Mouse (Mus musculus) midbrain, embryonic 12.5 days (tissue): ENCODE results near the gene Gria1. TPM values are rescaled to one million over a fixed set of nuclear protein-coding genes. Genes with fewer than 3 reads are reported as not detected.

ENCODE experiments used
- ATAC-seq: fragments of 200-750 bp; cut with Nextera tagmentation; 2 replicates; pipeline ENCODE4 v1.8.0; 2017; ENCODE audit warnings: low read depth, moderate TSS enrichment, moderate library complexity; ENCODE audit not compliant: low FRiP score
- H3K27ac ChIP-seq: fragments of 300-500 bp; sonication (generic); replicated peaks from 2 replicates; pipeline ENCODE4 v1.5.1; 2016; ENCODE audit warnings: mild to moderate bottlenecking
- H3K27me3 ChIP-seq: fragments of 300-500 bp; sonication (generic); 2 replicates; pipeline ENCODE4 v1.6.1; 2016; ENCODE audit warnings: mild to moderate bottlenecking
- H3K36me3 ChIP-seq: fragments of 300-500 bp; sonication (generic); 2 replicates; pipeline ENCODE4 v1.6.1; 2016
- H3K4me1 ChIP-seq: fragments of 300-500 bp; sonication (generic); 2 replicates; pipeline ENCODE4 v1.6.1; 2016
- H3K4me2 ChIP-seq: fragments of 300-500 bp; sonication (generic); replicated peaks from 2 replicates; pipeline ENCODE4 v1.6.1; 2016; ENCODE audit warnings: mild to moderate bottlenecking, moderate library complexity
- H3K4me3 ChIP-seq: fragments of 300-500 bp; sonication (generic); 2 replicates; pipeline ENCODE4 v1.5.1; 2016; ENCODE audit warnings: mild to moderate bottlenecking
- H3K9ac ChIP-seq: fragments of 300-500 bp; sonication (generic); replicated peaks from 2 replicates; pipeline ENCODE4 v1.6.1; 2016; ENCODE audit warnings: mild to moderate bottlenecking, moderate library complexity
- H3K9me3 ChIP-seq: fragments of 300-500 bp; sonication (generic); 2 replicates; pipeline ENCODE4 v1.6.1; 2016; ENCODE audit warnings: mild to moderate bottlenecking
- WGBS: fragments of 180-500 bp; shearing (Covaris S2); methylation state at CpG from one replicate; pipeline ENCODE4 v1.1.7; 2016; 5-methylcytosine and 5-hydroxymethylcytosine counted together
- polyA plus RNA-seq: library from polyadenylated mRNA; unstranded; fragments of >200 nt; fragmentation: Nextera tagmentation; extraction: Ambion mirVana; gene quantifications from 2 replicates; pipeline ENCODE4 v1.2.1, GENCODE M21; 2016

The Gria1 gene
- polyA plus RNA-seq, 1 experiment from 2014 or later = 8.3 TPM

DNA sequence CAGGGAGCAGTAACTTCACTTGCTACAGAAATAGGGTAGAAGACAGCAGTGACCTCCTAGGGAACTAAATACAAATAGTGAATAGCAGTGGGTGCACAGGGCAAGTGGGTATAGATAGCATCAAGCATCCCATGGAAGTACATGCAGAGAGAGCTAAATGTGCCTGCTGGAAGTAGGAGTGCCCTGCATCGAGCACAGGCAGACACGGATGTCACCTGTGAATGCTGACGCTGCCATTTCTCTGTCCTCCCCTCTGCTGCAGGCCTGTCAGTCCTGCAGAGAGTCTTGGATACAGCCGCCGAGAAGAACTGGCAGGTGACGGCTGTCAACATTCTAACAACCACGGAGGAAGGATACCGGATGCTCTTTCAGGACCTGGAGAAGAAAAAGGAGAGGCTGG is 178.2 kb downstream of the Gria1 start:
- H3K4me3 ChIP-seq = no peak overlapping the region
- no peak for ATAC-seq
- no peaks in the 10 kb centered on the region for H3K9me3 ChIP-seq
- no peak overlapping the region for H3K9ac ChIP-seq
- H3K27me3 ChIP-seq = no peaks in the 10 kb centered on the region
- no peak overlapping the region for H3K27ac ChIP-seq
- no peaks in the 10 kb centered on the region for H3K4me1 ChIP-seq
- no peak overlapping the region for H3K4me2 ChIP-seq
- no peaks in the 10 kb centered on the region for H3K36me3 ChIP-seq
- WGBS = 91% methylated on average over 8 of the region's 8 CpGs

DNA sequence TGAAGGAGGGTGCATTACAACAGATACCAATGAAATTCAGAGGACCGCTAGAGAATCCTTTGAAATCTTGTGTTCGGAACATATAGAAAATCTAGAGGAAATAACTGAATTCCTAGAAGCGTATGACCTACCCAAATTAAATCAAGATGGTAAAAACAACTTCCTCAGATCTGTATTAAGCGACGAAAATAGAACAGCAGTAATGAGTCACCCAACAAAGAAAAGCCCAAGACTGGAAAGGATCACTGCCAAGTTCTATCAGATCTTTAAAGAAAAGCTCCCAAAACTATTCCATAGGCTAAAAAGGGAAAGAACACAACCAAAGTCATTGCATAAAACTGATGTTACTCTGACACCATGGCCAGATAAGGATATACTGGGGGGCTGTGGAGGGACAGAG is 183.6 kb downstream of the Gria1 start:
- ATAC-seq = no peak

DNA sequence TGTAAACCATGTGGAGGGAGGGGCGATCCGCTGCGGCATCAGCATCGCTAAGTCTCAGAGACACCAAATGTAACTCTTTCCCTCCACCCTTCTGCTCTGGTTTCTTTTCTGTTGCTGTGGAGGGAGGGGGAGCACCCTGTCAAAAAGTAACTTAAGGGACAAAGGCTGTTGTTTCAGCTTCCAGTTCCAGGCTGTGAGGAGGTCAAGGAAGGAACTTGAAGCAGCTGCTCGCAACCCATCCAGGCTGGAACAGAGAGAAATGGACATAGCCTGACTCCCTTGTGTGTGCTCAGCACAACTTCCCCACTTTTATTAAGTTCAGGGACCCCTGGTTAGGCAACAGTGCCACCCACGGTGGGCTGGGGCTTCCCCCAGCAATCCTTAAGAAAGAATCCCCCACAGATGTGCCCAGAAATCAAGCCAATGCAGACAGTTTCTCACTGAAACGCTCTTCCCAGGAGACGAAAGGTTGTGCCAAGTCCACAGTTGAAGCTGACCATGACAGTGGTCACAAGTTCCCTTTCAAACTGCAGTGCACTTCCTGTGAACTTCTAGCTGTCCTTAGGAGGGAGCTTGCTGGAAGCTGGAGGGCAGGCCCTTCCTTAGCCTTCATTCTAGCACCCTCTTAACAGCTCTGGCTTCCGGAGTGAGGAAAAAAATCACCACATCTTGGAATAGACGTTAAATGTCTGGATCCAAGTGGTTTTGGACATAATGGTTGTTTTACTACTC is 190.2 kb downstream of the Gria1 start:
- no peak overlapping the region for H3K9ac ChIP-seq
- 78% methylated on average over 10 of the region's 10 CpGs for WGBS
- H3K4me2 ChIP-seq = no peak overlapping the region
- H3K27ac ChIP-seq = no peak overlapping the region
- no peaks in the 10 kb centered on the region for H3K36me3 ChIP-seq
- no peak for ATAC-seq
- no peaks in the 10 kb centered on the region for H3K9me3 ChIP-seq
- H3K4me1 ChIP-seq = peaks cover 4% of the 10 kb centered on the region; the same call in 1 of the 2 replicates
- no peaks in the 10 kb centered on the region for H3K27me3 ChIP-seq
- no peak overlapping the region for H3K4me3 ChIP-seq

More for the DNA sequence above, 183.6 kb downstream of the Gria1 start:
- no peak overlapping the region for H3K27ac ChIP-seq
- no peaks in the 10 kb centered on the region for H3K4me1 ChIP-seq
- no peak overlapping the region for H3K9ac ChIP-seq
- H3K9me3 ChIP-seq = no peaks in the 10 kb centered on the region
- 88% methylated on average over 5 of the region's 5 CpGs for WGBS
- H3K36me3 ChIP-seq = no peaks in the 10 kb centered on the region
- no peaks in the 10 kb centered on the region for H3K27me3 ChIP-seq
- no peak overlapping the region for H3K4me2 ChIP-seq
- H3K4me3 ChIP-seq = no peak overlapping the region

DNA sequence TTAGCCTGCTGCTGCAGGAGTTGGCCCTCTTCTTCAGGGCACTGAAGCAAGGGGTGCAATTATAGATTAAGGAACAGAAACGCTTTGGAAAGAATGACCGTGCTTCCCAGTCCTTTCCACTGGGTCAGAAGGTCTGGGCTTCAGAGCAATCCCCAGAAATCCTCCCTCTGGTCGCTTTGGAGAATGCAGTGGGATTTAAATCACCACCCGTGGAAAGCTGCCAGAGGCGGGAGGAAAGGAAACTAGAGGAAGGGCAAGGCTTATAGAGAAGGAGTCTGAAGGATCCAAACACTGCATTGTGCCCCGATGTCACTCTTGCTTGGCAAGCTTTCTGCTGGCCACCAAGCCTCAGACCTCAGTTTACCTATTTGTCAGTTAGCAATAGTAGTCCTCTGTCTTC is 193.2 kb downstream of the Gria1 start:
- Histone ChIP-seq H3K27ac (no peak overlapping the region), H3K4me3 (no peak overlapping the region), H3K27me3 (no peaks in the 10 kb centered on the region), H3K4me2 (no peak overlapping the region), H3K36me3 (no peaks in the 10 kb centered on the region), H3K4me1 (peaks cover 4% of the 10 kb centered on the region; the same call in 1 of the 2 replicates), H3K9me3 (no peaks in the 10 kb centered on the region), H3K9ac (no peak overlapping the region)
- no peak for ATAC-seq
- WGBS = 46% methylated on average over 6 of the region's 6 CpGs

DNA sequence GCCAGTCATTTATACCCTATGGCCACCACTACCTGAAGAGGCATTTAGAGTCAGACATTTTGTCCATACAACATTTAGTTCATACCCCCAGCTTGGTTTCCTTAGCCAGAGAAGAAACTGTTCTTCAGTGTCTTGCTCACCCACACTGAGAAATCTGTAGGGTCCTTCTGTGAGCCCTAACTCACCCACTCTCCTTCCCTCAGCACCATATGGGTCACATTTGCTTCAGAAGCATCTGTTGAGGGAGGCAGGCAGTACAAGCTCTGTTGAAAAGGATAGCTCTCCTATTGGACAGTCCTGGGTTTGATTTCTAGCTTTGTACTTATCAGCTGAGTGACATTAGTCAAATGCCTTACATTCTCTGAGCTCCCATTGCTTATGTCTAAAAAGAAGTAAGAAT is 196.1 kb downstream of the Gria1 start:
- Histone ChIP-seq H3K9ac (no peak overlapping the region), H3K4me2 (no peak overlapping the region), H3K27me3 (no peaks in the 10 kb centered on the region), H3K9me3 (no peaks in the 10 kb centered on the region), H3K4me1 (0 out of 2 replicates have a peak, but pooled peaks cover 4% of the 10 kb centered on the region), H3K4me3 (no peak overlapping the region), H3K27ac (no peak overlapping the region), H3K36me3 (no peaks in the 10 kb centered on the region)
- no peak for ATAC-seq

DNA sequence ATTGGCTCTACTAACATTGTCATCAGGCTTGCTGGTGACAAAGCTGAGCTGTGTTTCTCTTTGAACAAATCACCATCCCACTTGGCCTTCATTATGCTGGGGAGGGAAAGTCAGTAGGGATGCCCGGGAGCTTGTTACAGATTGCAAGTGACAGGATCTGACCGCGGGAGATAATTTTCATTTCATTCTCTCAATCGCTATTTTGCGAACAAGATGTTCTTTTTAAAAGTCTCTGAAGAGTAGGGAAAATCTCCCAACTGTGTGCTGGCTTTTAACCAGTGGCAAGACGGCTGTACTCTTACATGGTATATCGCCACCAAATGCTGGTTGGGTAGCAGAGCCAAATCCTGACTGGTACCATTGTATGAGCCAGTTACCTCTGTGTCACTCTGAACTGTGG is 202.9 kb downstream of the Gria1 start:
- WGBS = 89% methylated on average over 7 of the region's 7 CpGs
- H3K27me3 ChIP-seq = no peaks in the 10 kb centered on the region
- ATAC-seq = no peak
- no peaks in the 10 kb centered on the region for H3K4me1 ChIP-seq
- no peaks in the 10 kb centered on the region for H3K36me3 ChIP-seq
- H3K9ac ChIP-seq = no peak overlapping the region
- no peak overlapping the region for H3K4me3 ChIP-seq
- H3K4me2 ChIP-seq = no peak overlapping the region
- no peak overlapping the region for H3K27ac ChIP-seq
- H3K9me3 ChIP-seq = no peaks in the 10 kb centered on the region

DNA sequence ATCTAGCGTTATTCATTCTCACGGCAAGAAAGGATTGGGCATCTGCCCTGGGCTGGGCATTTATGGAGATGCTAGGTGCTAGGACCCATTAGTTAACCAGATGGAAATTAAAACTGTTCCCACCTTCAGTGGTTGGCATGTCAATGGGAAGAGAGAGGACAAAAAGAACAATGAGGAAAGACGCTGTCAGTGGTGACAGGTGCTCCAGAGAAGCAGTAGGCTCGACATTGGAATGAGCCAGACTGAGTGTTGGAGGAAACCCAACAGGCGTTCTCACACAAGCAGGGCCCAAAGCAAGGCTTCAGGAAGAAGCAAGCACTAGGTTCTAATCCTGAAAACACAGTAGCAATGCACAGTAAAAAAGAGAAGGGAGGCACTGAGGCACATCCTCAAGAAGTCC is 203.4 kb downstream of the Gria1 start:
- Histone ChIP-seq H3K9ac (no peak overlapping the region), H3K27me3 (no peaks in the 10 kb centered on the region), H3K36me3 (no peaks in the 10 kb centered on the region), H3K4me2 (no peak overlapping the region), H3K4me3 (no peak overlapping the region), H3K4me1 (no peaks in the 10 kb centered on the region), H3K27ac (no peak overlapping the region), H3K9me3 (no peaks in the 10 kb centered on the region)
- no peak for ATAC-seq
- WGBS = 85% methylated on average over 5 of the region's 5 CpGs

DNA sequence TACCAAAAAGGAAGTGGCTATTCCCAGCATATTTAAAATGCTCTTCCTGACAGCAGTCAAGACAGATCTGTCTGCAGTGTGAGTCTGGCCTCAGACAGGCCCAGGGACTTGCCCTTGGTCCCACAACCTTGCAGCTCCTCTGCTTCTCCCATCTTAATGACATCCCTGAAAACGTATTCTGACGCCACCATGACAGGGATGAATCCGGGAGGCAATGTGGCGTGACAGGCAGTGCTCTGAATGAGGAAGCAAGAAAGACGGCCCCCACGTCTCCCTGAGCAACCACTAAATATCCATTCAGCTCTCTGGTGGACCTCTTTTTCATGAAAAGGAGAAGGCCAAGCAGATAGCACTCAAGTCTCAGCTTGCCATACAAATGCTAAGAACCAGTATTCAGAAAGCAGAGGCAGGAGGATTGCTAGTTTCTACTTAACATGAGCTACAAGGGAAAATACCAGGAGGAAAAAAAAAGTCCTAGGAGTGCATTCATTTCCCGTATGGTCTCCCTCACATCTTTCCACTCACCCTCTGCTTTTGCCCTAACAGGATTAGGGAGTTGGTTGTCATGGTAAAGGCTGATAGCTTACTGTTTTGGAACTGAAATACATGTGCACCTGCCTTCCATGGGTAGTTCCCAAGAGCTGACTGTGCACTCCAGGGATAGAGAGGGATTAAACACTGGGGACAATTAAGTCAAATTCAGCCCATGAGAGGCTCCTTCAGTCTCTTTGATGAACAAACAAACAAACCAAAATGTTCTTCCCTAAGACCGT is 211.8 kb downstream of the Gria1 start:
- Histone ChIP-seq H3K36me3 (no peaks in the 10 kb centered on the region), H3K4me2 (no peak overlapping the region), H3K9ac (no peak overlapping the region), H3K27ac (peak overlapping the region; percentile 63), H3K9me3 (no peaks in the 10 kb centered on the region), H3K27me3 (no peaks in the 10 kb centered on the region), H3K4me1 (no peaks in the 10 kb centered on the region; the same call in 1 of the 2 replicates), H3K4me3 (no peak overlapping the region)
- peak; percentile 84 for ATAC-seq
- WGBS = 21% methylated on average over 8 of the region's 8 CpGs

DNA sequence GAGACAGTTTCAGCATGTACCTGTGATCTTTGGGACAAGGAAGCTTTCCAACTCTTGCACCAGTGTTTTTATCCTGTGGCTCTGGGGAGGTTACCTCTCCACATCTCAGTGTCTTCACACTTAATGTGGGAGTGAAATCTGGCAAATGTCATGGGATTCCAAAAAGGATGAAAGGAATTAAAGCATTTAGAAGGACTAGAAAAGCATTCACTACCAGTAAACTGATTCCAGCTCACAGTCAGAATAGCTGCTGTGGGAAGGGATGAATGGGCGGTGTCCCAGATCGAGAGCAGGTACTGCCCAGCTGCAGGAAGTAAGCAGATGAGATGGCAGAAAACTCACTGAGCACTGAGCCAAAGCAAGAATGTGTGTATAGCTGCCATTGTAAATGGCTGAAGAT is 224.3 kb downstream of the Gria1 start:
- no peak overlapping the region for H3K4me2 ChIP-seq
- no peaks in the 10 kb centered on the region for H3K9me3 ChIP-seq
- no peak overlapping the region for H3K9ac ChIP-seq
- no peak for ATAC-seq
- H3K4me3 ChIP-seq = no peak overlapping the region
- WGBS = 87% methylated on average over 2 of the region's 2 CpGs
- no peaks in the 10 kb centered on the region for H3K4me1 ChIP-seq
- no peak overlapping the region for H3K27ac ChIP-seq
- no peaks in the 10 kb centered on the region for H3K36me3 ChIP-seq
- no peaks in the 10 kb centered on the region for H3K27me3 ChIP-seq

DNA sequence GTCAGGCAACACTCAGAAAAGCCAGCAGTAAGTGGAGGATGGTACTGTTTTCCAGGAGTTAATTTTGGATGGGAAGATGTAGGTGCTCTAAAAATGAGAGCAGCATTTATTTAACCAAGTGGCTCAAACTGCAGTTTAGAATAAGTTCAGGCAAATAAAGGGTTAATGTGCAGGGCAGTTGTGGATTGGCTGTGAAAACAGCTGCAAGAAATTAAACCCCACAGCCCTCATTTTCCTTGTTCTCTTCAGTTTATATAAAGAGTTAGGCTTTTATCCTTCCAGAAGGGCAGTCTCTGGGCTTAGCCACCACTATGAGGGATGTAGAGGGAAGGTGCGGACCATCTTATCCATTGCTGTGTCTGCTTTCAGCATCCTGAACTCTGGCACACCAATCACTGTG is 225.2 kb downstream of the Gria1 start:
- Histone ChIP-seq H3K4me1 (peaks cover 3% of the 10 kb centered on the region; the same call in 1 of the 2 replicates), H3K27ac (no peak overlapping the region), H3K9me3 (no peaks in the 10 kb centered on the region), H3K4me3 (no peak overlapping the region), H3K36me3 (no peaks in the 10 kb centered on the region), H3K27me3 (no peaks in the 10 kb centered on the region), H3K4me2 (no peak overlapping the region), H3K9ac (no peak overlapping the region)
- 72% methylated on average over 1 of the region's 1 CpGs for WGBS
- no peak for ATAC-seq

DNA sequence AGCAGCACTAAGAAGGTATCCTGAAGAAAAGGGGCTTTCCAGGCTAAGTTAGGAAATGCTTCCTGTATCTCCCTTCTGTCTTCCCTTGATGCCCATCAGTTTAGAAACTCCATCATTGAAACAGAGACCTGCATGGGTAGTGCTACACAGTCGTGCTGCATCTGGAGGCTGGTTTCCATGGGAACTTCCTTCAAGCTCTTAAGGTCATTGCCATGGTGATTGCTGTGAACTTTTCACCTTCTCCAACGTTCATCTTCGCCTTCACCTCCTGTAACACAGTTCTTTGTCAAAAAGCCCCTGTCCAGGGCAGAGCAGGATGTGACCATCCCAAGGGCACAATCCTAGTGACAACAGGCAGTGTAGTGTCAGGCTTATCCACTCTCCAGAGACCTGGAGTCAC is 228.6 kb downstream of the Gria1 start:
- H3K4me2 ChIP-seq = no peak overlapping the region
- H3K27me3 ChIP-seq = no peaks in the 10 kb centered on the region
- no peak overlapping the region for H3K4me3 ChIP-seq
- H3K9ac ChIP-seq = no peak overlapping the region
- no peaks in the 10 kb centered on the region for H3K9me3 ChIP-seq
- H3K27ac ChIP-seq = no peak overlapping the region
- H3K36me3 ChIP-seq = no peaks in the 10 kb centered on the region
- H3K4me1 ChIP-seq = peaks cover 5% of the 10 kb centered on the region; the same call in 1 of the 2 replicates
- WGBS = 27% methylated on average over 3 of the region's 3 CpGs
- ATAC-seq = no peak

DNA sequence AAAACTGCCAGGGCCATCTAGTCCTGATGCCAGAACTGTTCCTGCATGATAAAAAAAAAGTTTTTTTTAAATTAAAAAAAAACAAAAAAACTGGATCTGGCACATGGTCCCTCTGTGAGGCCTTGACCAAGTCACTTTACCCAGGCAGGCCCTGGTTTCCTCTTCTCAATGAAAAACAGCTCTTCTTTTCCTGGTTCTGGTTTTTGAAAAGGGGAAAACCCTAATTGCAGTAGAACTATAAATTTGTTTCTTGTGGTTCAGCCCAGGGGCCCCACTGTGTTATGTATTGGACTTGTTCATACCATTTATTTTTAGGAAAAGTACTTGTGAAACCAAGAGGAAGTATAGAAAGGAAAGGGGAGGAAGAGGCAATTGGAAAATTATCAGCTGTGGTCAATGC is 232.6 kb downstream of the Gria1 start:
- Histone ChIP-seq H3K9me3 (no peaks in the 10 kb centered on the region), H3K36me3 (no peaks in the 10 kb centered on the region), H3K27ac (no peak overlapping the region), H3K4me3 (no peak overlapping the region), H3K27me3 (no peaks in the 10 kb centered on the region), H3K4me1 (peaks cover 5% of the 10 kb centered on the region; the same call in 1 of the 2 replicates), H3K4me2 (no peak overlapping the region), H3K9ac (no peak overlapping the region)
- ATAC-seq = no peak
